Mouse (Mus musculus): ENCODE data around the gene Gpatch3. TPM values are rescaled to one million over a fixed set of nuclear protein-coding genes. Genes with fewer than 3 reads are reported as not detected.

Gpatch3 gene
- total RNA-seq, 2 experiments from 2014 or later, result 9.7 TPM; not detected in 1

Other genes starting within 250 kb of the Gpatch3 start
- gene Wdtc1, start 221.3 kb upstream of the Gpatch3 start, total RNA-seq (2015; ENCODE audit: low replicate concordance), result 8.6 and 9.6 TPM in 2 replicates
- 8.4 and 18.3 TPM in 2 replicates for gene Wdtc1, start 221.3 kb upstream of the Gpatch3 start, total RNA-seq (2017; ENCODE audit: low replicate concordance)
- 6.5 and 9.8 TPM in 2 replicates for gene Slc9a1, start 205.0 kb upstream of the Gpatch3 start, total RNA-seq (2015; ENCODE audit: low replicate concordance)
- gene Slc9a1, start 205.0 kb upstream of the Gpatch3 start, total RNA-seq (2017; ENCODE audit: low replicate concordance), result 5.9 and 8.3 TPM in 2 replicates
- not detected in 2 replicates for gene Tent5b, start 94.6 kb upstream of the Gpatch3 start, total RNA-seq (2015; ENCODE audit: low replicate concordance)
- gene Tent5b, start 94.6 kb upstream of the Gpatch3 start, total RNA-seq (2017; ENCODE audit: low replicate concordance), result not detected in 2 replicates
- gene Trnp1, start 76.2 kb upstream of the Gpatch3 start, total RNA-seq (2015; ENCODE audit: low replicate concordance), result not detected in 2 replicates
- gene Trnp1, start 76.2 kb upstream of the Gpatch3 start, total RNA-seq (2017; ENCODE audit: low replicate concordance), result not detected in 2 replicates
- gene Kdf1, start 55.8 kb upstream of the Gpatch3 start, total RNA-seq (2015; ENCODE audit: low replicate concordance), result not detected in 2 replicates
- not detected in 2 replicates for gene Kdf1, start 55.8 kb upstream of the Gpatch3 start, total RNA-seq (2017; ENCODE audit: low replicate concordance)
- 31.5 and 51.8 TPM in 2 replicates for gene Nudc, start 28.7 kb upstream of the Gpatch3 start, total RNA-seq (2015; ENCODE audit: low replicate concordance)
- gene Nudc, start 28.7 kb upstream of the Gpatch3 start, total RNA-seq (2017; ENCODE audit: low replicate concordance), result 35.4 and 80.4 TPM in 2 replicates
- not detected in 2 replicates for gene Nr0b2, start 21.4 kb upstream of the Gpatch3 start, total RNA-seq (2015; ENCODE audit: low replicate concordance)
- gene Nr0b2, start 21.4 kb upstream of the Gpatch3 start, total RNA-seq (2017; ENCODE audit: low replicate concordance), result not detected in 2 replicates
- 1.7 and 3.1 TPM in 2 replicates for gene Gpn2, start 9.6 kb downstream of the Gpatch3 start, total RNA-seq (2015; ENCODE audit: low replicate concordance)
- gene Gpn2, start 9.6 kb downstream of the Gpatch3 start, total RNA-seq (2017; ENCODE audit: low replicate concordance), result 1.3 and 11.2 TPM in 2 replicates
- gene Sfn, start 27.4 kb downstream of the Gpatch3 start, total RNA-seq (2015; ENCODE audit: low replicate concordance), result 0.84 TPM in 1 of 2 replicates, not detected in the other
- 0.28 and 1.5 TPM in 2 replicates for gene Sfn, start 27.4 kb downstream of the Gpatch3 start, total RNA-seq (2017; ENCODE audit: low replicate concordance)
- 4.4 and 8.8 TPM in 2 replicates for gene Zdhhc18, start 75.4 kb downstream of the Gpatch3 start, total RNA-seq (2015; ENCODE audit: low replicate concordance)
- 3.8 and 8.8 TPM in 2 replicates for gene Zdhhc18, start 75.4 kb downstream of the Gpatch3 start, total RNA-seq (2017; ENCODE audit: low replicate concordance)
- gene Pigv, start 97.9 kb downstream of the Gpatch3 start, total RNA-seq (2015; ENCODE audit: low replicate concordance), result 0.84 and 8.1 TPM in 2 replicates
- gene Pigv, start 97.9 kb downstream of the Gpatch3 start, total RNA-seq (2017; ENCODE audit: low replicate concordance), result 1.1 and 1.7 TPM in 2 replicates
- 31.1 and 41.2 TPM in 2 replicates for gene Arid1a, start 182.0 kb downstream of the Gpatch3 start, total RNA-seq (2015; ENCODE audit: low replicate concordance)
- gene Arid1a, start 182.0 kb downstream of the Gpatch3 start, total RNA-seq (2017; ENCODE audit: low replicate concordance), result 21.9 and 27.2 TPM in 2 replicates